Mouse (Mus musculus) olfactory bulb, adult 2 months (tissue): ENCODE data around the gene Blcap.

ENCODE experiments used
- CTCF ChIP-seq: fragments of 200-500 bp; IDR thresholded peaks from 2 replicates; pipeline ENCODE4 v1.5.1; 2012; ENCODE audit warnings: low read depth, mild to moderate bottlenecking, low read length, moderate library complexity; ENCODE audit not compliant: insufficient read depth
- POLR2A ChIP-seq: fragments of 200-500 bp; IDR thresholded peaks from 2 replicates; pipeline ENCODE4 v1.6.1; 2012; ENCODE audit warnings: mild to moderate bottlenecking, low read depth, low read length, moderate library complexity; ENCODE audit not compliant: insufficient read depth

- TF ChIP-seq CTCF, result no peak
- TF ChIP-seq POLR2A, result no peak
Observed at GRCm38 (mm10) chr2:157520496-157520895, 50.6 kb downstream of the Blcap start.
